Mouse (Mus musculus) embryonic fibroblast, embryonic 13.5 days (primary cell): ENCODE data around the gene Surf2.

Source experiments
- CTCF ChIP-seq: IDR thresholded peaks from 2 replicates; pipeline ENCODE4 v1.5.1; 2011; ENCODE audit warnings: mild to moderate bottlenecking, control low read depth, low read length, moderate library complexity, borderline replicate concordance; ENCODE audit not compliant: insufficient read depth
- POLR2A ChIP-seq: IDR thresholded peaks from 2 replicates; pipeline ENCODE4 v1.6.1; 2011; ENCODE audit warnings: low read depth, mild to moderate bottlenecking, control low read depth, low read length, moderate library complexity

GRCm38 (mm10) chr2:26906431-26906830, 9.7 kb upstream of the Surf2 start:
- TF ChIP-seq POLR2A, result no peak
- TF ChIP-seq CTCF, result no peak
